Mouse (Mus musculus) lung, postnatal 4 days (tissue): ENCODE data around the gene Carmil1.

ENCODE experiments used
- DNase-seq, 2 experiments: peaks; one replicate each; pipeline ENCODE4 v3.0.0; 2021

Carmil1 gene

GRCm38 (mm10) chr13:24101157-24102130, 179.2 kb downstream of the Carmil1 start:
- DNase-seq = peak in 1 of 2 experiments; percentile 34

DNA sequence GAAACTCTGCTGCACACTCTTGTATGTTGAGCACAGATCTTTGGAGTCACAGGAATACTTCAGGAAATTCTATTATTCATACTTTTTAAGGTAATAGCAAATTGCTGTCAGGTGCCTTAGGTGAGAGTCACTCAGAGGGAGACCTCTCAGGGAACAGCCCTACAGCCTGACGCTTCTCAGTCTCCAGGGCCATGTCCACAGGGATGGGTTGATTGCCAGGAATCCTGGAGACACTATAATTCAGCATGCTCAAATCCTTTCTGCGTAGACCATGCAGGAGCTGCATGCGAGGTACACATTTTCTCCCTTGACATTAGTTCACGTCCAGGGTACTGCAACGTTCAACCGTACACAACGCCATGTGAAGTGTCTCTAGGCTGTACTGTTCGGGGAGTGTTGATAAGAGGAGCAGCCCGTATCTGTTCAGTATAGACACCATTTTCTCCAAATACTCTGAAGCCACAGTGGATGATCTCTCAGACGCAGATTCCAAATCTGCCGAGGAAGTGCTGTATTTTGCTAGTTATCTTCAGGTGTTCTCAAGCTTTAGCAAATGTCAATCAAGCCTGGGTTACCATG, 180.0 kb downstream of the Carmil1 start:
- DNase-seq = no peak

DNA sequence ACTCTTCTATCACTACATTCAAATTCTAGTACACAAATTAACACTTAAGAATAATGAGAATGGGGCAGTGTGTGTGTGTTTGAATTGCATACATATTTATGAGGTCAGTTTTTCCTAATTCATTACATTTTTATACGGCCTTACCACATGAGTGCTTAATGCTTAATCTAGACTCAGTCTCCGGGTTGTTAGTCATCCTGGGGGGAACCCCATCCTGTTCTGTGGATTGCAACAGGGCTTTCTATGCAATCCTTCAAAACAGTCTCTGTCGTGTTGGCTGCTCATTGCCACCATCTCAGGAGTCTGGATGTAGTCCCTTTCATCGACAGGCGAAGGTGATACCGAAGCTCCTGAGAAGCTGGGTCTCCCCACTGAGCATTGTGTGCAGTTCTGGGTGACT, 184.0 kb downstream of the Carmil1 start:
- no peak for DNase-seq

GRCm38 (mm10) chr13:24094825-24095547, 185.6 kb downstream of the Carmil1 start:
- no peak for DNase-seq

DNA sequence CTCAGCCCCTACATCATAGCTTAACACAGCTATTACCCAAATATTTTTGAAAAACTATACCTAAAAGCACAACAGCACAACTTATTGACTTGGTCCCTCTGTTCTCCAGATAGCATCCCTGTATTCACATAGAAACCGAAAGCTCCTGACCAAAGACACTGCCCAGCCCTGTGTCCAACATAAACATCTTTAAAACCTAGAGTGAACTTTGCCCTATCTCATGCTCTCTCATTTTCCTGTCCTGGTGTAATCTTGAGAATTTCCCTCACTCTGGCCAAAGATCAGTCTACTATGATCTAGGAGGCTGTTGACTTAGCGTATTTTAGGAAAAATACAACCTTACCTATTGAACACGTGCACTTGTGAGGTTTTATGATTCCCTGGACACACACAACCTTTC, 187.5 kb downstream of the Carmil1 start:
- no peak for DNase-seq

GRCm38 (mm10) chr13:24092073-24092472, 188.5 kb downstream of the Carmil1 start:
- DNase-seq = no peak

DNA sequence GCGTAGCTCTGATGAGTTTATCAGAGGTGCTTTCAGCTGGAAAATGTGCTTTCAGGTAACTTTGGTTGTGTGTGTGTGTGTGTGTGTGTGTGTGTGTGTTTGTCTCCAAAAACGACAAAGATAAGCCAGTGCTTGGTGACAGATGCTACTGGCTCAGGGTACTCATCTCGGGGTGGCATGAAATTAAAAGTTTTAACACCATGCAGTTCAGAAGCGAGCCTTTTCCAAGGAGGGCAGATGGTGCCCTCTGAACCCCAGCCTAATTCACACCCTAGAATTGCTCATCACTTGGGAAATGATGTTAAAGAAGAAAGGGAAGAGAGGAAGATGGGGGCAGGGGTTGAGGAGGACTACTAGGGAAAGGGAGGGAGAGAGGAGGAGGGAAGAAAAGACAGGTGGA, 198.4 kb downstream of the Carmil1 start:
- DNase-seq = no peak

DNA sequence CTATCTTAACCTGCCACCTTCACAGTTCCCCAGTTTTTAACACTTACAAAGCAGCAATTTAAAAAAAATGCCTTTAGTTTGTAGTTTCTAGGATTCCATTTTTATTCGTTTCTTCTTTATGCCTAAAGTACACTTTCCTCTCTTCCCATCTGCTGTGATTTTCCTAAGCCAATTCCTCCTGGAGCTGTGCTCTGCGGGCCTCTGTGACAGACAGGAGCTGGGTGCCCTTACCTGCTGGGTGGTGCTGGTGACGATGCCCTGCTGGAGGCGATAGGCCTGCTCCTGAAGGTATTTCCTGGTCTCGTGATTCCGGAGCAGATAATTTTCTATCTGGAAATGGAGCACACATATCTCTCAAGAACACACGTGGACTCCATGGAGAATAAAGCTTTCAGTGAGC, 198.9 kb downstream of the Carmil1 start:
- DNase-seq = no peak

DNA sequence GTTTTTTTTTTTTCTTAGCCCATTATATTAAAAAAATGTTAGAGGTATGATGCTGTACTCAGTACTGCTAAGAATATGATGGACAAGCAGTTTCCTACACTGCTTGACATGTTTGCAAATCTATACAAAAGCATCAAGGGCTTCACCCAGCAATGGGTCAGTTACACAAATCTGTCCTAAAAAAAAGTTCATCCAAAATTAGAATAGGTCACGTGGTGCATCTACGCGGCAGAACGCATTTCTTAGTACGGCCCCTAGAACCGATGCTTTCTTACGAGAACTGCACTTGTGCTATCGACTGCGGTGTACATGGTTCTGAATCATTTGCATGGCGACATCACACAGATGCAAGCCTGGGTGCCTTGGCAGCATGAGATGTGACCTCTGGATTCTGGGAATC, 208.0 kb downstream of the Carmil1 start:
- DNase-seq = no peak

DNA sequence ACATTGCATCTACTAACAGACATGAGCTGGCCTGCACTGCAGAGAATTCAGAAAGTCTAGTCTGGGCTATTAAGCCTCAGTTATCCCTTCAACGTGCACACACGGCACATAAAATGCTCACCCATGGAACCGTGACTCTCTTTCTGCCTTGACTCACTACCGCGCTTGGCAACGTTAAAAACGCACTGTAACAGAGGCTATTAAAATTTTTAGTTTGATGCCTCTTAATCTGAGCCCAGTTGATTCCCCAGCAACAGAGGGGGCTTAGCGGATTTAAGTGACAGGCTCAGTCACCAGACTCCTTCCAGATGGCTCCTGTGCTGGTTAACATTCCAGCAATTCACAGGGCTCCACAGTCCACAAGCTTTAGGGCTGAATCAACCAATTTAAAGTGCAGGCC, 213.0 kb downstream of the Carmil1 start:
- DNase-seq = no peak

DNA sequence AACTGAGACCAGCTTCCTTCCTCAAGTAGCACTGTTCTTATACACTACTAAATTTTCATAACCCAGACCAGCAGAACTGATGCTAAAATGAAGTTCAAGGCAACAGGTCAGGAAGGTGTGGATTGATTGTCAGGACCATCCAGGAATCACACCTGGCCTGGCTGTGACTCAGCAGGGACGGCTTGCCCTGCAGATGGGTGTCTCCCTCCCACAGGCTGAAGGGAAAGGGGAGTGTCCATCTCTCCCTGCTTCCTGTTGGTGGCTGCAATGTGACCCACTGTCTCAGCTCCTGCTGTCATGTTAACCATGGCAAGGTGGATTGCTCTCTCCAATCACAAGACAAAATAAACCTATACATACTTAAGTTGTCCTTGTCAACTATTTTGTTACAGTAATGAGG, 215.1 kb downstream of the Carmil1 start:
- DNase-seq = no peak

GRCm38 (mm10) chr13:24062770-24063169, 217.8 kb downstream of the Carmil1 start:
- no peak for DNase-seq

- no peak for DNase-seq
Measured at GRCm38 (mm10) chr13:24055072-24055869, 225.3 kb downstream of the Carmil1 start.

DNA sequence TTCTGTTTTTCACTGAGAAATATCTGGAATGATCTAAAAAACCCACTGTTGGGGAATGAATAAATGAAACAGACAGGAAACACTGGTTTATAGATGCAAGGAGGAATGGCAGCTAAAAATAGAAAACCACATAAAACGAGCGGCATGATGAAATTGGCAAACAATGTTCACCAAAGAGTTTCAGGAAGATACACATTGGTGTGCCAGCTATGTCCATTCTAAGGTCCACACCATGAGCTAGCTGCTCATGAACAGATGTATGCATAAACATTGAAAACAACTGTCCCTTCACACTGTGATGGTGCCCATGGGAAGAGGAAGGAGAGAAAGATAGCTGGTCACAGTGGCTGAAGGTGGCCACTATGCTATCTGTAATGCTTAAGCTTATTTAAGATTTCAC, 229.1 kb downstream of the Carmil1 start:
- no peak for DNase-seq

- no peak for DNase-seq
Measured at GRCm38 (mm10) chr13:24050330-24050729, 230.3 kb downstream of the Carmil1 start.

DNA sequence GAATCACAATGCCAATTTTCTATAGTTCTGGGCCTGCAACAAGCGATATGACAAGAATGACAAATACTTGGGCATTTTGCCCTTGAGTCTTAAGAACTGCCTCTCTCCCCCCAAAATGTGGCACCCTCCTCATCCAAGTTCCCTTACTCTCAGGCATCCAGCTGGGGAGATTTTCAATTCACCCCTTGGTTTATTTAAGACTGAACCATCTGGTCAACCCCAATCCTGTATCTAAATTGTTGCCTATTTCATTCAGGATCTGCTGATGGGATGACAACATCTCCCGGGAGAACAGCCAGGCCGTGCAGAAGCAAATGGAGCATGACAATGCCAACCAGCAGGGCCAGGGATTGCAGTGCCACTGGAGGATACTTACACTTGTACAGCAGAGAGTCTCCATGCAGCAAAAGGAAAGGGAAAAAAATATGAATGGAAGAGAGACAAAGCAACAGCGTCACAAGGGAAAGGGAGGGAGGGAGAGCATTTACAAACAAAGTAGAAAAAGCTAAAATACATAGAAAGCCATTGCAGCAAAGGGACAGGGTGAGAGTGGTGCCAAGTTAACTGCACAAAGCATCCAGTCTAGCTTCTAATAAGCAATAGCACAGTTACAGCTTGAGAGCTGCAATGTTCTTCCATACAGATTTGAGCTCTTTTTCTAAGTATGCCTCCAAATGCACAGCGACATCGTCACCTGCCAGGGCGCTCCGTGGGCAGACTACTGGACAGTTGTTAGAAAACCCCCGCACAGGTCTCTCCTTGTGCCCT, 231.1 kb downstream of the Carmil1 start:
- peak; percentile 4 to 34 for DNase-seq

- DNase-seq = no peak
Measured at GRCm38 (mm10) chr13:24048611-24049010, 232.0 kb downstream of the Carmil1 start.

GRCm38 (mm10) chr13:24045271-24045670, 235.3 kb downstream of the Carmil1 start:
- DNase-seq = no peak

- no peak for DNase-seq
Measured at GRCm38 (mm10) chr13:24040221-24040620, 240.4 kb downstream of the Carmil1 start.

DNA sequence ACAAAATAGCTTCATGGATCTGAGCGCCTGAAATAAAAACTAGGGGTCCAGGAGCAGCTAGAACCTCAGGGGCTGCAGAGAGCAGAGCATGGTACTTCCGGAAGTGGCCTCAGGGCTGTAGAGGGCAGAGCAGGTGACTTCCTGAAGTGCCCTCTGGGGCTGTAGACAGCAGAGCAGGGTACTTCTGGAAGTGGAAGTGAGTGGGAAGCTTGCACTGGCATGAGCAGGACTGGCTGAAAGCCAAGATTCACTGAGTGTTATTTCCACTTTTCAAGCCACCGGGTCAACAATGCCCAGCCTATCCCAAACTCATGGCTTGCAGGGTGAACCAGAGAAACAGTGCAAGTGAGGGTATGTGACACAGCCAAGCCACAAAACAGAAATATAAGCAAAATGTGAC, 243.1 kb downstream of the Carmil1 start:
- DNase-seq = peak; percentile 51 to 71

DNA sequence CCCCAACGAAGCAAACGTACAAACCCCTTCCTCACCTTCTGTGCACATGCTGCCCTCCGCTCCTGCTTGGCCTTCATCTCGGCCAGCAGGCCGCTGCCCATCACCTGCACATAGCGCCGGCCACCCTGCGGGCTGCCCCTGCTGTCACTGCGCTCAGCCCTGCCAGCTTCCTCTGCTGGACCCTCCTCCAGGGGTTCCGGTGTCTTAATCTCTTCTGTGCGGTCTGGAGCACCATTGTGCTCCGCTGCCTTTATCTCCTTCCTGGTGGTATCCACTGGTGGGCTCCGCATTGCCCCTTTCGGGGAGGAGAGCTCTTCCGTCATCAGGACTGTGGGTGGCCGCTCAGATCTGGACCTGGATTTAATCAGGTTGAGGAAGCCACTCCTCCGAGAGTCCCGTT, 244.4 kb downstream of the Carmil1 start:
- no peak for DNase-seq
